Mouse (Mus musculus) stomach, embryonic 14.5 days (tissue): Measurements from ENCODE around the gene Stmnd1. TPM values are rescaled to one million over a fixed set of nuclear protein-coding genes. Genes with fewer than 3 reads are reported as not detected.

ENCODE experiments used
- ATAC-seq: fragments of 200-750 bp; cut with Nextera tagmentation; 2 replicates; pipeline ENCODE4 v1.8.0; 2017; ENCODE audit warnings: low read depth, moderate TSS enrichment; ENCODE audit not compliant: insufficient number of reproducible peaks, insufficient read depth, low FRiP score
- H3K27ac ChIP-seq: fragments of 300-500 bp; sonication (generic); 2 replicates; pipeline ENCODE4 v1.5.1; 2014; ENCODE audit warnings: mild to moderate bottlenecking, low read length, moderate library complexity, mixed read lengths
- H3K27me3 ChIP-seq: fragments of 300-500 bp; sonication (generic); 2 replicates; pipeline ENCODE4 v1.6.1; 2014; ENCODE audit warnings: low read length, control low read depth, mixed read lengths; ENCODE audit not compliant: control insufficient read depth, insufficient read depth
- H3K36me3 ChIP-seq: fragments of 300-500 bp; sonication (generic); 2 replicates; pipeline ENCODE4 v1.6.1; 2014; ENCODE audit warnings: mild to moderate bottlenecking, control low read depth, low read length, moderate library complexity, mixed read lengths; ENCODE audit not compliant: control insufficient read depth, insufficient read depth
- H3K4me1 ChIP-seq: fragments of 300-500 bp; sonication (generic); 2 replicates; pipeline ENCODE4 v1.6.1; 2014; ENCODE audit warnings: low read length, control low read depth, mixed read lengths; ENCODE audit not compliant: control insufficient read depth, insufficient read depth
- H3K4me2 ChIP-seq: fragments of 300-500 bp; sonication (generic); replicated peaks from 2 replicates; pipeline ENCODE4 v1.6.1; 2014; ENCODE audit warnings: low read depth, low read length, control low read depth
- H3K4me3 ChIP-seq: fragments of 300-500 bp; sonication (generic); 2 replicates; pipeline ENCODE4 v1.5.1; 2014; ENCODE audit warnings: low read depth, low read length, control low read depth
- H3K9ac ChIP-seq: fragments of 300-500 bp; sonication (generic); replicated peaks from 2 replicates; pipeline ENCODE4 v1.6.1; 2014; ENCODE audit warnings: low read depth, mild to moderate bottlenecking, control low read depth, low read length, moderate library complexity, mixed read lengths
- H3K9me3 ChIP-seq: fragments of 300-500 bp; sonication (generic); 2 replicates; pipeline ENCODE4 v1.6.1; 2016; ENCODE audit warnings: low read depth, low read length, control low read depth; ENCODE audit not compliant: control insufficient read depth
- WGBS: fragments of 180-500 bp; shearing (Covaris S2); extraction: QIAGEN DNeasy Blood & Tissue Kit; methylation state at CpG from one replicate; pipeline ENCODE4 v1.1.7; 2014; 5-methylcytosine and 5-hydroxymethylcytosine counted together
- polyA plus RNA-seq: library from polyadenylated mRNA; unstranded; fragments of >200 nt; fragmentation: Nextera tagmentation; extraction: Ambion mirVana; gene quantifications from 2 replicates; pipeline ENCODE4 v1.2.1, GENCODE M21; 2014

Stmnd1 gene
- polyA plus RNA-seq, 1 experiment from 2014 or later: not detected

DNA sequence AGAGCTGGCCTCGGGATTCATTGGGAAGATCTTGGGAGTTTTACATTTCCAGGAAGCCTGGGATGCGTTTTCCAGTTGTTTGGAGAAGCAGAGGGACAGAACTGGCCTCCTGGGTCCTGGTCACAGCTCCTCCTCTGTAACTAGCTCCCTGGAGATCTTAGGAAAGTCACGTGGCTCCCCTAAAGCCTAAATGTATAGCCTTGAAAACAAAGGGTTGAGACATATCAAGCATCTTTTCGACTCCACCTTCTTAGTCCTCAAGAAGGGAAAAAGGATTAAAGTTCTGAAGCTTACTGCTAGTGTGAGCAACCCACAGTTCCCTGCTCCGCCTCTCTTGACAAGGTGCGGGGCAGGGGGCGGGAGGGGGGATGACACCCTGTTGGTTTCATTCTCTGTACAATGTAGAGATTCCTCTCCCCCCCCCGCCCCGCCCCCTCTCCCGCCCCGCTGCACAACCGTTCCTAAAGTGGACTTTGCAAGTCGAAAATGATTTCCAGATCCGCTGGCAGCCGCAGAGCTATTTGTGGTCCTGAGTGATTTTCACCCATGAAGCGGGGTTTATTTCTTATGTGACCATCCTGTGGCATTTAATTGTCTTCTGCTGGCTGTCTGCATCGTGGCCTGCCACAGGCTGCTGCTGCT is 589 bp upstream of the Stmnd1 start:
- H3K9me3 ChIP-seq: no peaks in the 10 kb centered on the region
- no peak overlapping the region for H3K9ac ChIP-seq
- no peak for ATAC-seq
- H3K4me1 ChIP-seq: 0 out of 2 replicates have a peak, but pooled peaks cover 14% of the 10 kb centered on the region
- no peak overlapping the region for H3K27ac ChIP-seq
- no peaks in the 10 kb centered on the region for H3K36me3 ChIP-seq
- peak overlapping the region; percentile 39 for H3K4me2 ChIP-seq
- WGBS: 16% methylated on average over 17 of the region's 17 CpGs
- 0 out of 2 replicates have a peak overlapping the region, but pooled peaks have one; percentile 2 for H3K4me3 ChIP-seq
- H3K27me3 ChIP-seq: no peaks in the 10 kb centered on the region

DNA sequence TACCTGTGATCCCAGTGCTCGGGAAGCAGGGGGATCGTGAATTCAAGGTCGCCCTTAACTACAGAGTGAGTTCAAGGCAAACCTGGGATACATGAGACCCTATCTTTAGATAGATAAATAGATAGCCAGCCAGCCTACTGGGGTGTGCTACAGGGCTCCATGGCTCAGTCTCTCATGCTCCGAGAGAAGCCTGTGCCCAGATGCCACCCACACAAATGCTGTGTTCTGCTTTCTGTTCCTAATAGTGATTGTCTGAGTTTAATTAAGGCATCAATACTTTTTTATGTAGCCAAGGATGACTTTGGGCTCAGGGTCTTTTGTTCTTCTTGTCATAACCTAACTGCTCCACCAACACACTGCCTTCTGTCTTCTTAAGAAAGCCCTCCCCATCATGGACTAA is 2.2 kb downstream of the Stmnd1 start:
- Histone ChIP-seq H3K36me3 (no peaks in the 10 kb centered on the region), H3K27me3 (no peaks in the 10 kb centered on the region), H3K4me3 (no peak overlapping the region), H3K9ac (no peak overlapping the region), H3K27ac (no peak overlapping the region), H3K4me2 (no peak overlapping the region), H3K9me3 (no peaks in the 10 kb centered on the region), H3K4me1 (0 out of 2 replicates have a peak, but pooled peaks cover 8% of the 10 kb centered on the region)
- 88% methylated on average over 4 of the region's 4 CpGs for WGBS
- ATAC-seq: no peak

- 90% methylated on average over 2 of the region's 2 CpGs for WGBS
- H3K9ac ChIP-seq: no peak overlapping the region
- H3K4me3 ChIP-seq: no peak overlapping the region
- no peaks in the 10 kb centered on the region for H3K36me3 ChIP-seq
- H3K4me1 ChIP-seq: no peaks in the 10 kb centered on the region
- H3K9me3 ChIP-seq: no peaks in the 10 kb centered on the region
- H3K4me2 ChIP-seq: no peak overlapping the region
- H3K27me3 ChIP-seq: no peaks in the 10 kb centered on the region
- no peak for ATAC-seq
- no peak overlapping the region for H3K27ac ChIP-seq
Measured at GRCm38 (mm10) chr13:46282543-46282942, 9.0 kb downstream of the Stmnd1 start.

GRCm38 (mm10) chr13:46287801-46288200 is 14.3 kb downstream of the Stmnd1 start:
- Histone ChIP-seq H3K27me3 (no peaks in the 10 kb centered on the region), H3K27ac (no peak overlapping the region), H3K4me3 (no peak overlapping the region), H3K4me1 (no peaks in the 10 kb centered on the region), H3K9ac (no peak overlapping the region), H3K4me2 (no peak overlapping the region), H3K9me3 (no peaks in the 10 kb centered on the region), H3K36me3 (no peaks in the 10 kb centered on the region)
- no peak for ATAC-seq
- 63% methylated on average over 8 of the region's 8 CpGs for WGBS

DNA sequence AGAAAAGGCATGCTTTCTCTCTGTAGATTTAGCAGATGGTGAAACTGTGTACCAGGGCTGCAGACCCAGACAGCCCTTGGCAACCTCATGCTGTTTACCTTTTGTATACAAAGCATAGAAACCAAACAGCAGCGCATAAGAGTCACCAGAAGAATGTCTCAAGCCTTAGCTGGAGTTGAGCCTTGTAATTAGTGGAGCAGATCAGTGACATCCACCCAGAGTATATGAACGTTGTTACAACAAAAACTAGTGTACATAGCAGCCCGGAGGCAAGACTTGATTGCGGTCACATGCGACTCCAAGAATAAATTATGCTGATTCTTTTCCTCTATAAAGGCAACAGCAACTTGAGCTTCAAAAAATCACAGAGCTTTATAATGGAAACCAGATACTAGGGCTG is 14.9 kb downstream of the Stmnd1 start:
- Histone ChIP-seq H3K27ac (no peak overlapping the region), H3K4me3 (no peak overlapping the region), H3K4me2 (no peak overlapping the region), H3K9ac (no peak overlapping the region), H3K27me3 (no peaks in the 10 kb centered on the region), H3K4me1 (no peaks in the 10 kb centered on the region), H3K36me3 (no peaks in the 10 kb centered on the region), H3K9me3 (no peaks in the 10 kb centered on the region)
- WGBS: 85% methylated on average over 5 of the region's 5 CpGs
- ATAC-seq: no peak

DNA sequence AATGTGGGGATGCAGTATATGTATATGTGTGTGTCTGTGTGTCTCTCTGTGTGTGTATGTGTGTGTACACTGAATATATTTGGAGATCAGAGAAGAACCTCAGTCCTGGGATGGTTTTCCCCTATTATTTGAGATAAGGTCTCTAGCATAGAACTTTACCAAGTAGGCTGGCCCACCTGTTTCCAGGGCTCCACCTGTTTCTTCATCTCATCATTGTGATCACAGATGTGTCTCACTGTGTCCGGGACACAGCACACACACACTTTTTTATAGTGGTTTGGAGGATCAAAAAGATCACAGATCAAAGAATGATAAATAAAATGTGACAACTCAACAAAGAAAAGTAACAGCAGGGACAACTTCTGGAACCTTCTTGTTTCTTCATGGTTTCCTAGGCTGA is 17.0 kb downstream of the Stmnd1 start:
- Histone ChIP-seq H3K27ac (no peak overlapping the region), H3K36me3 (no peaks in the 10 kb centered on the region), H3K27me3 (no peaks in the 10 kb centered on the region), H3K9me3 (no peaks in the 10 kb centered on the region), H3K4me1 (no peaks in the 10 kb centered on the region), H3K4me2 (no peak overlapping the region), H3K4me3 (no peak overlapping the region), H3K9ac (no peak overlapping the region)
- 71% methylated on average over 1 of the region's 1 CpGs for WGBS
- no peak for ATAC-seq

DNA sequence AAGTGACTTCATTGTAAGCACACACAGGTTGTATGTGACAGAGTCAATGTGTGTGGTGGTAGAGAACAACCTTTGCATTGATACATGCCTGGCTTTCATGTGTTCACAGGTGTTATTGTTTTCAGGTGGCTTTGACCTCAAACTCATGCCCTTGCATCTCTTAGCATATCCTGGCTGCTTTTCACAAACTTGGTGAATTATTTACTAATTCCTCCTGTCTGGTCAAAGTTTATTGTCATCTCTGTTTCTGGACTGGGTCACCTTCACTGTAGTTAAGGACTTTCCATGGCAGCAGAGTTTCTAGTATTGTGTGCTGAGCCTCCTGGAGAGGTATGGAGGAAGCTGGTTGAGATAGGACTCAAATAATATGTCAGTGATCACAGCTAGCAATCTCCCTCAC is 20.8 kb downstream of the Stmnd1 start:
- no peak overlapping the region for H3K27ac ChIP-seq
- H3K36me3 ChIP-seq: no peaks in the 10 kb centered on the region
- H3K9me3 ChIP-seq: no peaks in the 10 kb centered on the region
- H3K27me3 ChIP-seq: no peaks in the 10 kb centered on the region
- no peak for ATAC-seq
- H3K9ac ChIP-seq: no peak overlapping the region
- H3K4me1 ChIP-seq: no peaks in the 10 kb centered on the region
- no peak overlapping the region for H3K4me3 ChIP-seq
- H3K4me2 ChIP-seq: no peak overlapping the region

- 83% methylated on average over 4 of the region's 4 CpGs for WGBS
- no peak overlapping the region for H3K4me2 ChIP-seq
- no peak overlapping the region for H3K27ac ChIP-seq
- no peak overlapping the region for H3K4me3 ChIP-seq
- ATAC-seq: no peak
- no peaks in the 10 kb centered on the region for H3K9me3 ChIP-seq
- no peaks in the 10 kb centered on the region for H3K27me3 ChIP-seq
- no peaks in the 10 kb centered on the region for H3K36me3 ChIP-seq
- H3K9ac ChIP-seq: no peak overlapping the region
- no peaks in the 10 kb centered on the region for H3K4me1 ChIP-seq
Measured at GRCm38 (mm10) chr13:46297701-46298100, 24.2 kb downstream of the Stmnd1 start.

DNA sequence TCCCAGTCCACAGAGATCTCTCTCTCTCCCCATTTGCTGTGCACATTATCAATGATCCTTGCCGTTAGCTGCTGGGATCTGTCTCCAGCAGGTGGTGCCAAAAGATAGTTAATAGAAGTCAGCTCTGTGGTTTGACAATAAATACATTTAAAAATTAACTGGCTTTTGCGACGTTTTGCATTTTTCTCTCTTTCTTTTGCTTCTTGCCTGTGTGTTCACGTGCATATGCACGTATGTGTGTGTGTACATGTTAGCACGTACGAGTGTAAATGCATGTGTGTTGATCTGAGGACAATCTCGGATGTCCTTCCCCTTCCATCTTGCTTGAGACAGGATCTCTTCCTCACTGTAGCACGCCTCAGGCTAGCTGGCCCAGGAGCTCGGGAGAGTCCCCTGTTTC is 37.3 kb downstream of the Stmnd1 start:
- no peaks in the 10 kb centered on the region for H3K27me3 ChIP-seq
- no peaks in the 10 kb centered on the region for H3K36me3 ChIP-seq
- H3K9ac ChIP-seq: no peak overlapping the region
- no peak for ATAC-seq
- H3K9me3 ChIP-seq: no peaks in the 10 kb centered on the region
- H3K4me2 ChIP-seq: no peak overlapping the region
- H3K4me3 ChIP-seq: no peak overlapping the region
- 45% methylated on average over 10 of the region's 10 CpGs for WGBS
- H3K27ac ChIP-seq: no peak overlapping the region
- H3K4me1 ChIP-seq: no peaks in the 10 kb centered on the region
